Mouse (Mus musculus) cortical plate, adult 2 months (tissue): Measurements from ENCODE around the gene Mpc2.

Experiments used
- CTCF ChIP-seq: fragments of 200-500 bp; IDR thresholded peaks from 2 replicates; pipeline ENCODE4 v1.5.1; 2011; ENCODE audit warnings: mild to moderate bottlenecking, control low read depth, low read length; ENCODE audit not compliant: insufficient read depth; ENCODE audit errors: extremely low read depth
- POLR2A ChIP-seq: fragments of 200-500 bp; IDR thresholded peaks from 2 replicates; pipeline ENCODE4 v1.6.1; 2011; ENCODE audit warnings: mild to moderate bottlenecking, low read length, control low read depth; ENCODE audit not compliant: insufficient read depth; ENCODE audit errors: extremely low read depth

GRCm38 (mm10) chr1:165441201-165441600 lies 19.2 kb upstream of the Mpc2 start:
- TF ChIP-seq POLR2A (no peak), CTCF (no peak)
